Mouse (Mus musculus) E14TG2a.4 (cell line): ENCODE results near the gene Kdelc2.

Experiments used
- H3K27me3 ChIP-seq: 2 replicates; pipeline ENCODE4 v1.6.1; 2014; ENCODE audit warnings: low read length, control low read depth; ENCODE audit not compliant: insufficient read depth
- H3K36me3 ChIP-seq: 2 replicates; pipeline ENCODE4 v1.6.1; 2014; ENCODE audit warnings: low read length, control low read depth; ENCODE audit not compliant: insufficient read depth
- H3K4me1 ChIP-seq: replicated peaks from 2 replicates; pipeline ENCODE4 v1.6.1; 2014; ENCODE audit warnings: low read depth, low read length, control low read depth
- H3K4me3 ChIP-seq: replicated peaks from 2 replicates; pipeline ENCODE4 v1.5.1; 2014; ENCODE audit warnings: mild to moderate bottlenecking, low read length
- H3K9me3 ChIP-seq: 2 replicates; pipeline ENCODE4 v1.6.1; 2014; ENCODE audit warnings: low read length, control low read depth
- CTCF ChIP-seq: conservative IDR thresholded peaks from 2 replicates; pipeline ENCODE4 v1.5.1; 2014; ENCODE audit warnings: low read length
- NANOG ChIP-seq: IDR thresholded peaks from 2 replicates; pipeline ENCODE4 v1.6.1; 2014; ENCODE audit warnings: borderline replicate concordance, low read length, mixed read lengths
- POU5F1 ChIP-seq: IDR thresholded peaks from 2 replicates; pipeline ENCODE4 v1.6.1; 2014; ENCODE audit warnings: low read length, borderline replicate concordance

Gene Kdelc2

DNA sequence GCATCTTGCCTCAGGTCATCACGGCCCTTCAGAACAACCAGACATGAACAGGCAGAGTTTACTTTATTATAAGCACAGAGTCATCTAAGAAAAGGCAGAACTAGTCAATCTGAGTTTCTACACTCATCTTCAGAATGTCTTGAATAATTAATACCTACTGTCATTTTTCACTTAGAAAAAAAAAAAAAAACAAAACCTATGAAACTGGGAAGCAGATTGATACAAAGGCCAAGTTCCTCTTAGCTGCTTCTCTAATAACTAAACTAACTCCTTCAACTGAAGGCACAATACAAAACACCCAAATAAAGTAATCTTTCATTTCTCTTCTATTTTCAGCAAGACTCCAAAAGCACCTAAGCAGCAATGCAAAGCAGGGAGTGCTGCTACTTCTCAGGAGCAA, 66.8 kb downstream of the Kdelc2 start:
- Histone ChIP-seq H3K27me3 (no peaks in the 10 kb centered on the region), H3K4me1 (no peaks in the 10 kb centered on the region), H3K9me3 (no peaks in the 10 kb centered on the region), H3K36me3 (peaks cover 80% of the 10 kb centered on the region), H3K4me3 (no peak overlapping the region)
- TF ChIP-seq POU5F1, result no peak
- TF ChIP-seq CTCF, result no peak
- no peak for TF ChIP-seq NANOG
